Mouse (Mus musculus) spleen, adult 2 months (tissue): ENCODE data around the gene Rep15. TPM values are rescaled to one million over a fixed set of nuclear protein-coding genes. Genes with fewer than 3 reads are reported as not detected.

Experiments used
- DNase-seq, 2 experiments: peaks; one replicate each; pipeline versions ENCODE4 v3.0.0 to v3.0.0-alpha.2; 2012 to 2021; ENCODE audit warnings: low spot score in 2 of 2, low read depth in 1 of 2
- H3K27ac ChIP-seq: fragments of 200-500 bp; 2 replicates; pipeline ENCODE4 v1.5.1; 2012; ENCODE audit warnings: low read length, inconsistent platforms; ENCODE audit not compliant: insufficient read depth
- H3K27me3 ChIP-seq: fragments of 200-500 bp; 2 replicates; pipeline ENCODE4 v1.6.1; 2012; ENCODE audit warnings: mild to moderate bottlenecking, moderate library complexity, low read length, inconsistent platforms; ENCODE audit not compliant: control insufficient read depth, insufficient read depth
- H3K36me3 ChIP-seq: fragments of 200-500 bp; 2 replicates; pipeline ENCODE4 v1.6.1; 2012; ENCODE audit warnings: mild to moderate bottlenecking, low read length, inconsistent platforms; ENCODE audit not compliant: control insufficient read depth, insufficient read depth
- H3K4me1 ChIP-seq: fragments of 200-500 bp; 2 replicates; pipeline ENCODE4 v1.6.1; 2011; ENCODE audit warnings: inconsistent platforms; ENCODE audit not compliant: control insufficient read depth, insufficient read depth, insufficient read length
- H3K4me3 ChIP-seq: fragments of 200-500 bp; 2 replicates; pipeline ENCODE4 v1.5.1; 2011; ENCODE audit warnings: mild to moderate bottlenecking, inconsistent platforms; ENCODE audit not compliant: insufficient read depth, insufficient read length; ENCODE audit errors: extremely low read depth
- CTCF ChIP-seq: fragments of 200-500 bp; IDR thresholded peaks from 2 replicates; pipeline ENCODE4 v1.5.1; 2011; ENCODE audit warnings: mild to moderate bottlenecking, inconsistent platforms; ENCODE audit not compliant: insufficient read depth, insufficient read length, insufficient replicate concordance; ENCODE audit errors: extremely low read depth
- POLR2A ChIP-seq: fragments of 200-500 bp; IDR thresholded peaks from 2 replicates; pipeline ENCODE4 v1.6.1; 2011; ENCODE audit warnings: low read depth, low read length, inconsistent platforms
- WGBS: fragments of 180-500 bp; shearing (Covaris S2); methylation state at CpG from one replicate; pipeline ENCODE4 v1.1.7; 2018; 5-methylcytosine and 5-hydroxymethylcytosine counted together
- polyA plus RNA-seq: library from polyadenylated mRNA; depleted of rRNA; stranded (reverse); fragments of >200 nt; gene quantifications from 2 replicates; pipeline ENCODE4 v1.2.3, GENCODE M21; 2012

The Rep15 gene
- polyA plus RNA-seq, 1 experiment = 0.21 TPM

- Histone ChIP-seq H3K4me3 (no peak overlapping the region), H3K4me1 (no peaks in the 10 kb centered on the region), H3K36me3 (no peaks in the 10 kb centered on the region), H3K27ac (no peak overlapping the region), H3K27me3 (no peaks in the 10 kb centered on the region)
- DNase-seq = no peak
- 92% methylated on average over 2 of the region's 2 CpGs for WGBS
- TF ChIP-seq CTCF (no peak), POLR2A (no peak)
Measured at GRCm38 (mm10) chr6:147028396-147028795, 4.0 kb upstream of the Rep15 start.

DNA sequence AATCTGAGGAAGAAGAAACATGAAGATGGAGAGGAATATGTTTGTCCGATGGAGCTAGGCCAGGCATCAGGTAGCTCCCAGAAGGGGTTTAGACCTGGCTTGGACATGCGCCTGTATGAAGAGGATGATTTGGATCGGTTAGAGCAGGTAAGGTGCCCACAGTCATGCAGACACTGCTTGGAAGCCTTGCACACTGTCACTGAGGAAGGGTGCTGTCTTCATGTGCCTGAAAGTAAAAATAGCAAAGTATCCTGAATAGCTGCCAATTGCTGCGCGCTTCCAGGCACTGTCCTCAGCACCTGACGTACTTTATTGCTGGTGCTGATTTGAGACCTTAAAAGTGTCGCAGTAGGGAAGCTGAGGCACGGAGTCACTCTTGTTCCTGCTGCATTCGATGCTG, 2.8 kb upstream of the Rep15 start:
- TF ChIP-seq CTCF (no peak), POLR2A (no peak)
- H3K36me3 ChIP-seq = no peaks in the 10 kb centered on the region
- DNase-seq = no peak
- H3K4me1 ChIP-seq = no peaks in the 10 kb centered on the region
- H3K4me3 ChIP-seq = no peak overlapping the region
- no peak overlapping the region for H3K27ac ChIP-seq
- no peaks in the 10 kb centered on the region for H3K27me3 ChIP-seq
- WGBS = 93% methylated on average over 9 of the region's 9 CpGs

GRCm38 (mm10) chr6:147030096-147030885, 2.1 kb upstream of the Rep15 start:
- H3K27ac ChIP-seq = no peak overlapping the region
- 91% methylated on average over 15 of the region's 15 CpGs for WGBS
- no peaks in the 10 kb centered on the region for H3K36me3 ChIP-seq
- DNase-seq = no peak
- no peak overlapping the region for H3K4me3 ChIP-seq
- TF ChIP-seq CTCF = no peak
- TF ChIP-seq POLR2A = no peak
- H3K4me1 ChIP-seq = no peaks in the 10 kb centered on the region
- H3K27me3 ChIP-seq = no peaks in the 10 kb centered on the region

DNA sequence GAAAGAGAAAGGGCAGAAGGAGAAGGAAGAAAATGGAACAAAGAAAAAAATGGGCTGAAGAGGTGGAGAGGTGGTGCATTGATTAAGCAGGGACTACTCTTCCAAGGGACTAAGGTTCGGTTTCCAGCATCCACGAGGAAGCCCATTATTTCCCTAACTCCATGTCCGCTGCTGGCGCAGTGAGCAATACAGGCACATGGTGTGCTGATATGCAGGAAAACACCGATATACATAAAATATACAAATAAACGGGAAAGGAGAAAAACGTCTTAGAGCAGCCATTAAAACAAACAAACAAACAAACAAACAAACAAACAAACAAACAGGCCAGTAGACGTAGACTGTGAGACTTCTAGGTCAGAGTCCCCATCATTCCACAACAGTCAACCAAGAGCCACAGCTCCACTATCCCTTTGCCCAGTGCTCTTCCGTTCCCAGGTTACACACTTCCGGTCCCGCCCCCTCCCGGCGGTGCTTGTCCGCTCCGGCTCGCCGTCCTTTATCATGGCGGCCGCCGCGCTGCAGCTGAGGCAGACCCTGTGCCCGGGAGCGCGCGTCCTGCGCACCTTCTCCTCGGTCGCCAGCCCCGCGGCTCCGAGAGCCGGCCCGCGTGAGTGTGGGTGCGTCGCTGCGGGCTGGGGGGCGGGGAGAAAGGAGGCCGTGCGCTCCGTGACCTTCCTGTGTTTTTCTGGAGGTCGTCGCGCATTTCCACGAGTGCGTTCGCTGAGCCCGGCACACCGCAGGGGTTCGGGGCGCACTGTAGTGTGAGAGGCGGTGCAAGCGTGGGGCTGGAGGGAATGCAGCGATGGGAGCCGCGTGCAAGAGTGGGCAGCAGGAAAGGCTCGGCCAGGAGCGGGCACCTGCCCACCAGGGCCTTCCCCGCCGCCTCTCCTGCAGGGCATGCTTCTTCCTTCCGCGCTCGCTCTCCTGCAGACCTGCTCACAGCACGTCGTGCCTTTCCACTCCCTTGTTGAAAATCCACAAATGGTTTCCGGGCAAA, 10.2 kb downstream of the Rep15 start, which contains the start of gene Mrps35:
Mrps35 (plus strand) TSS at position 474 of the 1,000 bp plus-strand sequence.
- Histone ChIP-seq H3K4me3 (peak within 1 kb of the TSS; percentile 86), H3K4me1 (no peaks in the 10 kb centered on the region; the same call in 1 of the 2 replicates), H3K27me3 (no peaks in the 10 kb centered on the region), H3K36me3 (peaks cover 8% of the 10 kb centered on the region), H3K27ac (peak within 1 kb of the TSS; percentile 34; the same call in 1 of the 2 replicates)
- peak; percentile 46 to 85 for DNase-seq
- TF ChIP-seq POLR2A = peak; percentile 70
- no peak for TF ChIP-seq CTCF
- 4% methylated on average over 65 of the region's 66 CpGs for WGBS

DNA sequence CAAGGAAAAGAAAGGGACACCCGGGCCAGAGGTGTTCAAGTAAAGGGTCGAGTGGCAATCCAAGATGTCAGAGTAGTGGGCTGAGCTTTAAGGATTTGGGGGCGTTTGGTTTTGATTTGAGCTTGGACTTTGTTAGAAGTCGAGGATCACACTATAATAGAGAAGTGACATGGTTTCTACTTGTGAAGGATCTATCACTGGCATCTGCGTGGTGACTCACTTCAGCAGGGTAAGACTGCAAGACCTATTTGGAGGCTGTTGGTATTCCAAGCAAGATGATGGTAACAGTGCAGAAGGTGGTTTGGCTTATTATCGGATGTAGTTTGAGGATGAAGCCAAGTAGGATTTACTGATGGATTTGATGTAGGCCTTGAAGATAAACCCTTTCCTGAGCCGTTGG, 11.2 kb downstream of the Rep15 start:
- TF ChIP-seq POLR2A = no peak
- Histone ChIP-seq H3K27me3 (no peaks in the 10 kb centered on the region), H3K27ac (no peak overlapping the region), H3K36me3 (peaks cover 14% of the 10 kb centered on the region), H3K4me3 (peak overlapping the region; percentile 86; the same call in 1 of the 2 replicates), H3K4me1 (no peaks in the 10 kb centered on the region; the same call in 1 of the 2 replicates)
- 50% methylated on average over 7 of the region's 7 CpGs for WGBS
- DNase-seq = no peak

DNA sequence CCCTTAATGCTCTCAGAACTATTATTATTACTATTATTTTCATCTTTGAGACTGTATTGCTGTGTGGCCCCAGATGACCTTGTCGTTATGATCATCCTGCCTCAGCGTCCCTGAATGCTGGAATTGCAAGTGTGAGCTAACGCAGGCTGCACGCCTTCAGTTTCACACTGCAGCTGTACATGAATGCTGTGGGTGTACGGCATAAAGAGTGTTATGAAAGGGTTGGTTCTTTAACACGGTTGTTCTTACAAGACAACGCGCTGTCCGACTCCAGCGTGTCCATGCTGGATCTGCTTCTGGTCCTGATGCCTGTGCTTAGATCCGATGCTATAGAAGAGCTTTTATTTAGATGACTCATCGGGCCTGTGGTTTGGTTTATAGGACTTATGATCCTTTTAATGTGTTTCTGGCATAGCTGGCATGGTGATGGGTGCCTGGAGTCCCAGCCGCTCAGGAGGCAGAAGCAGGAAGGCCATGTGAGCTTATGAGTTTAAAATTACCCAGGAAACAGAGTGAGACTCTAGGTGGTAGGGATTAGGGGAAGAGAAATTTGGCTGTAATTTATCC, 16.9 kb downstream of the Rep15 start:
- 96% methylated on average over 13 of the region's 13 CpGs for WGBS
- H3K4me1 ChIP-seq = no peaks in the 10 kb centered on the region
- TF ChIP-seq POLR2A (no peak), CTCF (no peak)
- H3K27ac ChIP-seq = no peak overlapping the region
- H3K4me3 ChIP-seq = no peak overlapping the region
- DNase-seq = no peak
- H3K36me3 ChIP-seq = peaks cover 29% of the 10 kb centered on the region
- H3K27me3 ChIP-seq = no peaks in the 10 kb centered on the region
